Mouse (Mus musculus): ENCODE results near the gene Yrdc. TPM values are rescaled to one million over a fixed set of nuclear protein-coding genes. Genes with fewer than 3 reads are reported as not detected.

Yrdc gene
- 23.4 TPM for polyA plus RNA-seq (2014; fragmentation: Illumina TruSeq; extraction: RNeasy Lipid Tissue Mini Kit (QIAGEN cat#74804))

DNA sequence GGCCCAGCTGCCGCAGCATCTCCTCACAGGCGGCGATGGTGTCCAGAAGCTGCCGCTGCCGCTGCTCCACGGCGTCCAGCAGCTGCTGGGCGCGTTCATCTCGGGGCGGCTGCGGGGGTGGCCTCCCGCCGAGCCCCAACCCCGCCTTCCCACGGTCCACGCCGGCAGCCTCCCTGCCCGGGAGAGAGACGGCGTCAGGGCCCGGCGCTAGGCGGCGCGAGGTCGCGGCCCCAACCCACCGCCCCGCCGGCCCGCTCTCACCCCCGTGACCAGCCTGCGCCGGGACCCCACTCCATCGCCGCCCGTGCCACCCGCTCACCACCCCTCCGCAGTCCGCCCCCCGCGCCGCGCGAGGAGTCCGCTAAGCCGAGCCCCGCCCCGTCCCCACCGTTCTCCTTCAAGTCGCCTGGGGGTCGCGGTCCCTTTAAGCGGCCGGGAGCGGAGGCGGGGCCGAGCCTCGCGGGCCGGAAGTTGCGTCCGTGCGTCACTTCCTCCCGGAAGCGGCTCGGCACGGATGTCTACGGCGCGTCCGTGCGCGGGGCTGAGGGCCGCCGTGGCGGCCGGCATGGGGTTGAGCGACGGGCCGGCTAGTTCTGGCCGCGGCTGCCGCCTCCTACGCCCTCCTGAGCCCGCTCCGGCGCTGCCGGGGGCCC lies at the start of gene Yrdc:
Gene Yrdc (plus strand): TSS at position 419 of the 653 bp plus-strand sequence.

DNA sequence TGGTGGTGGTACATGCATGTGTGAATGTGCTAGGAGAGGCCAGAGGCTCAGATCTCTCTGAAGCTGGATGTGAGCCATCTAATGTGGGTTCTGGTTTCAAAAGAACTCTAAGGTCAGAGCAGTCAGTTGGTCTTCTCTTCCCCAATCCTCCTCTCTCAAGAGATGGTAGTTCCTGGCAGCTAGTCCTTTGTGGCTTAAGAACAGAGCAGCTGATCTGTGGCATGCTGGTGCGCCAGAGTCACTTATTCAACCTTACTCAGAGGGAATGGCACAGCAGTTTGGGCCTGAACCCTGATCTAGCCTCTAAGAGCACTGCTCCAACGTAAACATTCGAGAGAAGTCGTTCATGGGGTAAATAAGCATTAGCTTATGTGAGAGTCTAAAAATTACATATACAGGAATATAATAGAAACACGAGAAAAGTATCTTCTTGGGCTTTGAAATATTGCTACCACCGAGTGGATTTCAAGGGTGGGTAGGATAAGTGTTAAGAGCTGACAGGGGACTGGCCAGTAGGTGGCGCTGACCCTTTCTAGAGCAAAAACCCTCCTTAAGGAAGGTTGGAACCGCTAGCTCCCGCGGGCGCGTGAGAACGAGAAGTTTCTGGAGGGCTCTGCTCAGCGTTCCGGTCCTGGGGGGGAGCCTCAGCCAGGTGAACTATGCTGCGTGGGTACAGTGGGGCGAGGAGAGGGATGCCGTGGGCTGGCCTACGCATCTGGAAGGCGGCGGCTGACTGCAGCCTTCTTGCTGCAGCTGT lies 48.7 kb upstream of the Yrdc start, which contains the start of gene Mtf1:
Gene Mtf1 (plus strand): TSS at position 553 of the 757 bp plus-strand sequence.

DNA sequence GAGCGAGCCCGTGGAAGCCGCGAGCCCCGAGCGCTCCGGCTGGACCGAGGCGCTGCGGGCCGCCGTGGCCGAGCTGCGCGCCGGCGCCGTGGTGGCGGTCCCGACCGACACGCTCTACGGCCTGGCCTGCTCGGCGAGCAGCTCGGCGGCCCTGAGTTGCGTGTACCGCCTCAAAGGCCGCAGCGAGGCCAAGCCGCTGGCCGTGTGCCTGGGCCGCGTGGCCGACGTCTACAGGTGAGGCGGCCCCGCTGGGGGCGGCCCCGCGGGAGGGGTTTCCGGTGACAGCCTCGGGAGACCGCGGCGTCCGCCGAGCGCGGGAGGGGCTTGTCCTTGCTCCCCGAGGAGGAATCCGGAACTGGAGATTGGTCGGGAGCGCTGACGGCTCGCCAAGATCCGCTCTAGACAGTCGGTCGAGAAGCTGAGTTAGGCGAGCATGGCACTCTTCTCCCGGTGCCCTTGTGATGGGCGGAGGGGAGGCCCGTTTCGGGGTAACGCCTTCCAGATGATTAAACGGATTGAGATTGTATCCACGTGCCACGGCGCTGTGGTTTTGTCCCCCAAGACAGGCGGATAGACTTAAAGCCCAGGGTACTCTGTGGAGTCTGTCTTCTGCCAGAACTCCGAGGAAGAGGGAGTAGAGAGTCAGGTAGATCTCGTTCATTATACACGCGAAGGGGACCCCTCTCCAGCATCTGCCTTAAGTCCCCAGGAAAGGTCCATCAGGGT lies 617 bp downstream of the Yrdc start, which contains the start of gene 1110065P20Rik:
Gene 1110065P20Rik (minus strand): TSS at position 264 of the 726 bp plus-strand sequence.

DNA sequence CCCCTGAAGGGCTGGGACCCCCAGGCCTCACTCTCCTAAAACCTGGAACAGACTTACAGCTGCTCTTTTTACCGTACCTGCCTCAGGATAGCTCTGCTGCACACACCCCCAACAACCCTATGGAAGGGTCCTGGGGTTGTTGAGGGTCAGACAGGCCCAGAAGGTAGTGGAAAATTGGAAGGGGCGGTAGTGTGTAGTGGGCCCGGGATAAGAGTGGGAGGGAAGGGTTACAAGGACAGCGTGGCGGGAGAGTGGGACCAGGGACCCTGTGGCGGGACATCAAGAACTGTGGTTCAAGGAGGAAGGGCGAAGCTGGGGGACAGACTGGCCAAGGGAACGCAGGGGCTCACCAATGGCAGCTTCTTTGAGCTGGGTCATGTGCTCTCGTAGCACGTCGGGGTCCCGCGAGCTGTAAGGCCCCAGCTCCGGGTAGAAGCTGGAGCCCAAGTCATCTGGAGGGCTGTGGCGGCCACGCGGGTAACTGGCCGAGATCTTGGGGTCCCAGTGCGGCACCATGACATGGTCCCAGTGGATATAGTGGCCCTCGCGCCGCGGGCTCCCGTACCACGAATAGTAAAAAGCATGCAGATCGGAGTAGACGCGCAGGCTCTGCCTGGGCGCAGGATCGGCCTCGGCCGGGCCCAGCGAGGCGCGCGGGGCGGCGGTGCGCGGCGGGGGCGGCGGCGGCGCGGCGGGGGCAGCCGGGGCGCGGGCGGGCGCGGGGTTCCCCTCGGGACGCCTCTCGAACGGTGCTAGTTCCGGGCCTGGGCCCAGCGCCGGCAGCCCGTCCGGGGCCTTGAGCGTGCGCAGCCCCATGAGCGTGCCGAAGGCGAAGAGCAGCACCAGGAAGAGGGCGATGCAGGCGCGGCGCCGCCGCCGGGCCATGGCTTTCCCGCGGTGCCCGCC lies 11.1 kb downstream of the Yrdc start, which contains the start of gene Maneal:
Gene Maneal (minus strand): TSS at position 889 of the 906 bp plus-strand sequence.

DNA sequence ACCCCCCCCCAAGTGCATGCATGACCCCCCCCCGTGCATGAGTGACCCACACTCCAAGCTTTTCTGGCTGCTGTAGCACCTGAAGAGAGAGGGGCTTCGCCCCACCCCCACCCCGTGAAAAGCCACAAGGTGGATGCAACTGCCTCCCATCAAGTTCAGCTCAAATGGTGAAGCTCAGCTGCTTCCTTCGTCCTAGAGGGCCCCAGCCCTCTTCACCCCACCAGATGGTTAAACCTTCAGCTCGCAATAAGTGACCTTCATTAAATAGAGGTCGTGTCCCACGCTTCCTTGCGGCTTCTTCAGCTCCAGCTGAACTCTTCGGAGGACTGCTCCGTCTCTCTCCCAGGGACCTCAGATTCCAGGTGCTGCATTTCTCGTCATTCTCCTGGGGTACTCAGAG lies 30.1 kb downstream of the Yrdc start, which contains the start of gene Epha10:
Gene Epha10 (plus strand): TSS at position 301 of the 400 bp plus-strand sequence.

Other genes with a start within 250 kb of the Yrdc start
- not detected for gene 3100002H09Rik, start 239.9 kb upstream of the Yrdc start, polyA plus RNA-seq (2014; fragmentation: Illumina TruSeq; extraction: RNeasy Lipid Tissue Mini Kit (QIAGEN cat#74804))
- gene Pou3f1, start 193.9 kb upstream of the Yrdc start, polyA plus RNA-seq (2014; fragmentation: Illumina TruSeq; extraction: RNeasy Lipid Tissue Mini Kit (QIAGEN cat#74804)), result not detected
- gene Utp11, start 157.1 kb upstream of the Yrdc start, polyA plus RNA-seq (2014; fragmentation: Illumina TruSeq; extraction: RNeasy Lipid Tissue Mini Kit (QIAGEN cat#74804)), result 60.9 TPM
- gene Fhl3, start 150.0 kb upstream of the Yrdc start, polyA plus RNA-seq (2014; fragmentation: Illumina TruSeq; extraction: RNeasy Lipid Tissue Mini Kit (QIAGEN cat#74804)), result 0.29 TPM
- 57.9 TPM for gene Sf3a3, start 135.9 kb upstream of the Yrdc start, polyA plus RNA-seq (2014; fragmentation: Illumina TruSeq; extraction: RNeasy Lipid Tissue Mini Kit (QIAGEN cat#74804))
- gene Inpp5b, start 108.8 kb upstream of the Yrdc start, polyA plus RNA-seq (2014; fragmentation: Illumina TruSeq; extraction: RNeasy Lipid Tissue Mini Kit (QIAGEN cat#74804)), result 23.3 TPM
- gene Mtf1, start 48.6 kb upstream of the Yrdc start, polyA plus RNA-seq (2014; fragmentation: Illumina TruSeq; extraction: RNeasy Lipid Tissue Mini Kit (QIAGEN cat#74804)), result 16.2 TPM
- gene 1110065P20Rik, start 517 bp downstream of the Yrdc start, polyA plus RNA-seq (2014; fragmentation: Illumina TruSeq; extraction: RNeasy Lipid Tissue Mini Kit (QIAGEN cat#74804)), result 4.1 TPM
- 0.60 TPM for gene Maneal, start 11.5 kb downstream of the Yrdc start, polyA plus RNA-seq (2014; fragmentation: Illumina TruSeq; extraction: RNeasy Lipid Tissue Mini Kit (QIAGEN cat#74804))
- gene Epha10, start 30.2 kb downstream of the Yrdc start, polyA plus RNA-seq (2014; fragmentation: Illumina TruSeq; extraction: RNeasy Lipid Tissue Mini Kit (QIAGEN cat#74804)), result not detected
- 5.5 TPM for gene 9930104L06Rik, start 86.4 kb downstream of the Yrdc start, polyA plus RNA-seq (2014; fragmentation: Illumina TruSeq; extraction: RNeasy Lipid Tissue Mini Kit (QIAGEN cat#74804))
- gene Cdca8, start 88.6 kb downstream of the Yrdc start, polyA plus RNA-seq (2014; fragmentation: Illumina TruSeq; extraction: RNeasy Lipid Tissue Mini Kit (QIAGEN cat#74804)), result 71.4 TPM
- gene Rspo1, start 135.8 kb downstream of the Yrdc start, polyA plus RNA-seq (2014; fragmentation: Illumina TruSeq; extraction: RNeasy Lipid Tissue Mini Kit (QIAGEN cat#74804)), result 6.4 TPM
- gene Gnl2, start 165.9 kb downstream of the Yrdc start, polyA plus RNA-seq (2014; fragmentation: Illumina TruSeq; extraction: RNeasy Lipid Tissue Mini Kit (QIAGEN cat#74804)), result 78.1 TPM
- gene Dnali1, start 215.0 kb downstream of the Yrdc start, polyA plus RNA-seq (2014; fragmentation: Illumina TruSeq; extraction: RNeasy Lipid Tissue Mini Kit (QIAGEN cat#74804)), result 2.6 TPM
- 20.3 TPM for gene Snip1, start 216.0 kb downstream of the Yrdc start, polyA plus RNA-seq (2014; fragmentation: Illumina TruSeq; extraction: RNeasy Lipid Tissue Mini Kit (QIAGEN cat#74804))
- gene Meaf6, start 234.5 kb downstream of the Yrdc start, polyA plus RNA-seq (2014; fragmentation: Illumina TruSeq; extraction: RNeasy Lipid Tissue Mini Kit (QIAGEN cat#74804)), result 32.0 TPM

Data from ovary, adult 10 weeks (tissue).